In the genomic region with DNA sequence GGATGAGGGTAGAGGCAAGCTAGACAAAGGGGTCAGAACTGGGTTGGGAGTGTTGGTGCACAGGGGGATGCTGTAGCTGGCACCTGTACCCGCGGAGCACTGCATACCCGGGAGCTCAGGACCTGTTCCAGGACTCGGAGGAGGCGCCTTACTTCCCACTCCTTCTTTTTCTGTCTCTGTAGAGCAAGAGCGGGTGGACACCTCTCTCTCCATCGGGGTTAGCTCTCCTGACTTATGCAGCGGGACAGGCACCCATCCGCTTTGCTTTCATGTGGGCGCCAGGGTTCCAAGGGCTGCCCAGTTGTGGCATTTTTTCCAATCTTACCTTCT, we compare ENCODE assay signal across 8 mouse cellular contexts. TPM values are rescaled to one million over a fixed set of nuclear protein-coding genes. Genes with fewer than 3 reads are reported as not detected.
A peak's percentile ranks its signal among the peaks of the same experiment; 100 is the strongest.
DNase-seq lines count a peak whose midpoint lies in the region; ATAC-seq lines count a peak whose summit lies in the region.

No protein-coding gene starts in this region.

- no peaks in the 10 kb centered on the region for H3K9me3 ChIP-seq in kidney, embryonic 16.5 days (ENCODE audit: low read length)
- H3K9me3 ChIP-seq in embryonic facial prominence, embryonic 12.5 days: no peaks in the 10 kb centered on the region
- no peaks in the 10 kb centered on the region for H3K9me3 ChIP-seq in hindbrain, embryonic 16.5 days (ENCODE audit: control insufficient read depth, low read length)
- no peaks in the 10 kb centered on the region for H3K9me3 ChIP-seq in midbrain, embryonic 16.5 days (replicated peaks; ENCODE audit: control insufficient read depth, low read length, poor library complexity, severe bottlenecking)

- peaks cover 53% of the 10 kb centered on the region for H3K27me3 ChIP-seq in kidney, embryonic 16.5 days (ENCODE audit: insufficient read depth, low read length)
- H3K27me3 ChIP-seq in embryonic facial prominence, embryonic 12.5 days: peaks cover 55% of the 10 kb centered on the region
- no peaks in the 10 kb centered on the region for H3K27me3 ChIP-seq in hindbrain, embryonic 16.5 days (replicated peaks; ENCODE audit: control insufficient read depth, insufficient read depth, low read length)
- no peaks in the 10 kb centered on the region for H3K27me3 ChIP-seq in midbrain, embryonic 16.5 days (ENCODE audit: control insufficient read depth, insufficient read depth, low read depth, low read length)

- intact Hi-C loops in left cerebral cortex, postnatal 36 days (cut with DNase I): loop anchor here (1.0 to 5.0 kb wide), 3 partner anchors 36 to 108 kb away; no protein-coding TSS in a partner anchor

- DNase-seq in kidney, adult 8-10 months: no peak
- DNase-seq in layer of hippocampus, postnatal 10 days (ENCODE audit: low spot score in 2 of 2): no peak
- no peak for DNase-seq in kidney, postnatal 10 days
- no peak for DNase-seq in left cerebral cortex, postnatal 36 days (ENCODE audit: low spot score in 2 of 2)

- peak overlapping the region; percentile 99 for H3K4me2 ChIP-seq in kidney, embryonic 16.5 days (replicated peaks; ENCODE audit: low read depth, low read length)
- H3K4me2 ChIP-seq in embryonic facial prominence, embryonic 12.5 days (replicated peaks): peak overlapping the region; percentile 99
- peak overlapping the region; percentile 82 for H3K4me2 ChIP-seq in hindbrain, embryonic 16.5 days (ENCODE audit: low read length)
- H3K4me2 ChIP-seq in midbrain, embryonic 16.5 days (ENCODE audit: low read length): peak overlapping the region; percentile 77

- peak; percentile 32; the same call in 1 of the 2 replicates for ATAC-seq in kidney, embryonic 16.5 days (ENCODE audit: low FRiP score, low TSS enrichment)
- ATAC-seq in embryonic facial prominence, embryonic 12.5 days (ENCODE audit: insufficient number of reproducible peaks, insufficient read depth, low FRiP score, low TSS enrichment): no peak
- no peak for ATAC-seq in hindbrain, embryonic 16.5 days
- peak; percentile 64 for ATAC-seq in midbrain, embryonic 16.5 days

- H3K4me3 ChIP-seq in kidney, embryonic 16.5 days (ENCODE audit: low read length): peak overlapping the region; percentile 63
- peak overlapping the region; percentile 64 for H3K4me3 ChIP-seq in embryonic facial prominence, embryonic 12.5 days
- peak overlapping the region; percentile 74 for H3K4me3 ChIP-seq in hindbrain, embryonic 16.5 days (ENCODE audit: low read length)
- H3K4me3 ChIP-seq in midbrain, embryonic 16.5 days (ENCODE audit: low read depth, low read length): peak overlapping the region; percentile 85

- H3K4me1 ChIP-seq in kidney, embryonic 16.5 days (ENCODE audit: insufficient read depth, low read length): peaks cover 12% of the 10 kb centered on the region; the same call in 1 of the 2 replicates
- H3K4me1 ChIP-seq in embryonic facial prominence, embryonic 12.5 days: peaks cover 7% of the 10 kb centered on the region; the same call in 1 of the 2 replicates
- peaks cover 12% of the 10 kb centered on the region for H3K4me1 ChIP-seq in hindbrain, embryonic 16.5 days (ENCODE audit: control insufficient read depth, insufficient read depth, low read depth, low read length)
- H3K4me1 ChIP-seq in midbrain, embryonic 16.5 days (ENCODE audit: control insufficient read depth, insufficient read depth, low read length): peaks cover 26% of the 10 kb centered on the region

- under 1% methylated on average over 10 of the region's 10 CpGs for WGBS in kidney, embryonic 16.5 days
- under 1% methylated on average over 10 of the region's 10 CpGs for WGBS in embryonic facial prominence, embryonic 12.5 days
- WGBS in hindbrain, embryonic 16.5 days: 0% methylated on average over 10 of the region's 10 CpGs
- WGBS in midbrain, embryonic 16.5 days: under 1% methylated on average over 10 of the region's 10 CpGs

- no peak overlapping the region for H3K27ac ChIP-seq in kidney, embryonic 16.5 days (ENCODE audit: low read length)
- no peak overlapping the region for H3K27ac ChIP-seq in embryonic facial prominence, embryonic 12.5 days
- H3K27ac ChIP-seq in hindbrain, embryonic 16.5 days (ENCODE audit: low read depth, low read length): peak overlapping the region; percentile 89
- H3K27ac ChIP-seq in midbrain, embryonic 16.5 days (ENCODE audit: low read length): peak overlapping the region; percentile 93

- H3K9ac ChIP-seq in kidney, embryonic 16.5 days (replicated peaks; ENCODE audit: low read length): peak overlapping the region; percentile 50; the same call in 1 of the 2 replicates
- H3K9ac ChIP-seq in embryonic facial prominence, embryonic 12.5 days: 0 out of 2 replicates have a peak overlapping the region, but pooled peaks have one; percentile 63
- peak overlapping the region; percentile 90 for H3K9ac ChIP-seq in hindbrain, embryonic 16.5 days (ENCODE audit: low read depth, low read length)
- H3K9ac ChIP-seq in midbrain, embryonic 16.5 days (ENCODE audit: low read depth, low read length): peak overlapping the region; percentile 94

- no peaks in the 10 kb centered on the region for H3K36me3 ChIP-seq in kidney, embryonic 16.5 days (ENCODE audit: insufficient read depth, low read length)
- no peaks in the 10 kb centered on the region for H3K36me3 ChIP-seq in embryonic facial prominence, embryonic 12.5 days
- H3K36me3 ChIP-seq in hindbrain, embryonic 16.5 days (ENCODE audit: control insufficient read depth, insufficient read depth, low read length): no peaks in the 10 kb centered on the region
- no peaks in the 10 kb centered on the region for H3K36me3 ChIP-seq in midbrain, embryonic 16.5 days (ENCODE audit: control insufficient read depth, insufficient read depth, low read length)

RNA-seq across cellular contexts. Expression of gene Ptpn5, which starts 0.6 kb away (rescaled TPM):
- 0.89 and 0.90 TPM in 2 replicates for polyA plus RNA-seq in kidney, embryonic 16.5 days (2015; fragmentation: Nextera tagmentation; extraction: Ambion mirVana)
- polyA plus RNA-seq in embryonic facial prominence, embryonic 12.5 days (2016; fragmentation: Nextera tagmentation; extraction: Ambion mirVana): 2.3 and 4.4 TPM in 2 replicates
- polyA plus RNA-seq in hindbrain, embryonic 16.5 days (2015; fragmentation: Nextera tagmentation; extraction: Ambion mirVana): 181 and 198 TPM in 2 replicates
- polyA plus RNA-seq in midbrain, embryonic 16.5 days (2015; fragmentation: Nextera tagmentation; extraction: Ambion mirVana): 179 and 194 TPM in 2 replicates
- 100 to 1,000 TPM; 121 to 129 TPM for total RNA-seq in layer of hippocampus, postnatal 10 days (2021)
- 100 to 1,000 TPM; 149 to 184 TPM for total RNA-seq in left cerebral cortex, postnatal 36 days (2021)

Comparison
In these comparisons a context has a peak if more than half of its experiments do, and no peak if none do; other contexts are left out.
1. ATAC-seq: peak in kidney, embryonic 16.5 days (single experiment) and midbrain, embryonic 16.5 days (single experiment); none in embryonic facial prominence, embryonic 12.5 days (single experiment) and hindbrain, embryonic 16.5 days (single experiment).
2. H3K27ac ChIP-seq: peak in hindbrain, embryonic 16.5 days (single experiment) and midbrain, embryonic 16.5 days (single experiment); none in kidney, embryonic 16.5 days (single experiment) and embryonic facial prominence, embryonic 12.5 days (single experiment).
3. RNA of gene Ptpn5, which starts 0.6 kb away (polyA plus RNA-seq): 179 to 194 TPM in midbrain, embryonic 16.5 days and 181 to 198 TPM in hindbrain, embryonic 16.5 days; 2.3 to 4.4 TPM in embryonic facial prominence, embryonic 12.5 days and 0.89 to 0.90 TPM in kidney, embryonic 16.5 days; every median in the first group is over 10 times any median in the second.
4. Peak in every context shown above with its lines, with median percentiles within 50 percentile points of each other: H3K4me2 ChIP-seq, H3K4me3 ChIP-seq and H3K9ac ChIP-seq.